Mouse (Mus musculus) forebrain, postnatal 0 days (tissue): ENCODE measurements around the gene Golt1a. TPM values are rescaled to one million over a fixed set of nuclear protein-coding genes. Genes with fewer than 3 reads are reported as not detected.

Source experiments
- ATAC-seq: fragments of 200-750 bp; cut with Nextera tagmentation; 2 replicates; pipeline ENCODE4 v1.8.0; 2017; ENCODE audit warnings: mild to moderate bottlenecking, moderate library complexity
- DNase-seq: peaks from one replicate; pipeline ENCODE4 v3.0.0-alpha.2; 2015
- H3K27ac ChIP-seq: fragments of 300-500 bp; sonication (generic); 2 replicates; pipeline ENCODE4 v1.5.1; 2014; ENCODE audit warnings: low read depth, mild to moderate bottlenecking, antibody characterized with exemption, low read length, moderate library complexity, mixed read lengths
- H3K27me3 ChIP-seq: fragments of 300-500 bp; sonication (generic); 2 replicates; pipeline ENCODE4 v1.6.1; 2014; ENCODE audit warnings: mild to moderate bottlenecking, low read length, mixed read lengths; ENCODE audit not compliant: insufficient read depth
- H3K36me3 ChIP-seq: fragments of 300-500 bp; sonication (generic); 2 replicates; pipeline ENCODE4 v1.6.1; 2014; ENCODE audit warnings: mild to moderate bottlenecking, moderate library complexity; ENCODE audit not compliant: insufficient read depth
- H3K4me1 ChIP-seq: fragments of 300-500 bp; sonication (generic); 2 replicates; pipeline ENCODE4 v1.6.1; 2014; ENCODE audit warnings: antibody characterized with exemption; ENCODE audit not compliant: insufficient read depth
- H3K4me2 ChIP-seq: fragments of 300-500 bp; sonication (generic); 2 replicates; pipeline ENCODE4 v1.6.1; 2014; ENCODE audit warnings: low read depth, mild to moderate bottlenecking, moderate library complexity
- H3K4me3 ChIP-seq: fragments of 300-500 bp; sonication (generic); 2 replicates; pipeline ENCODE4 v1.5.1; 2014; ENCODE audit warnings: low read depth, low read length, mixed read lengths
- H3K9ac ChIP-seq: fragments of 300-500 bp; sonication (generic); 2 replicates; pipeline ENCODE4 v1.6.1; 2014; ENCODE audit warnings: mild to moderate bottlenecking
- H3K9me3 ChIP-seq: fragments of 300-500 bp; sonication (generic); 2 replicates; pipeline ENCODE4 v1.6.1; 2016; ENCODE audit warnings: low read length
- CTCF ChIP-seq: sonication (generic); IDR thresholded peaks from 2 replicates; pipeline ENCODE4 v1.5.1; 2016; ENCODE audit warnings: antibody characterized with exemption, control low read depth, low read depth
- WGBS: fragments of 180-500 bp; shearing (Covaris S2); extraction: QIAGEN DNeasy Blood & Tissue Kit; methylation state at CpG from one replicate; pipeline ENCODE4 v1.1.7; 2014; 5-methylcytosine and 5-hydroxymethylcytosine counted together
- polyA plus RNA-seq: library from polyadenylated mRNA; unstranded; fragments of >200 nt; fragmentation: Nextera tagmentation; extraction: Ambion mirVana; gene quantifications from 2 replicates; pipeline ENCODE4 v1.2.1, GENCODE M21; 2015
- total RNA-seq: library from RNA; depleted of rRNA; stranded (reverse); fragments of >200 nt; gene quantifications from 2 replicates; pipeline ENCODE4 v1.2.3, GENCODE M21; 2014

The Golt1a gene
- total and polyA plus RNA-seq, 2 experiments from 2014 or later = 0.29 TPM; not detected in 1

- WGBS = 79% methylated on average over 1 of the region's 1 CpGs
- H3K4me2 ChIP-seq = no peak overlapping the region
- no peak overlapping the region for H3K27ac ChIP-seq
- H3K9ac ChIP-seq = no peak overlapping the region
- H3K4me1 ChIP-seq = peaks cover 5% of the 10 kb centered on the region
- no peaks in the 10 kb centered on the region for H3K27me3 ChIP-seq
- no peak overlapping the region for H3K4me3 ChIP-seq
- DNase-seq (peak; percentile 18), ATAC-seq (no peak)
- H3K36me3 ChIP-seq = no peaks in the 10 kb centered on the region
- H3K9me3 ChIP-seq = no peaks in the 10 kb centered on the region
- TF ChIP-seq CTCF = peak; percentile 58
These were observed 7.5 kb downstream of the Golt1a start for GRCm38 (mm10) chr1:133317149-133317548.

DNA sequence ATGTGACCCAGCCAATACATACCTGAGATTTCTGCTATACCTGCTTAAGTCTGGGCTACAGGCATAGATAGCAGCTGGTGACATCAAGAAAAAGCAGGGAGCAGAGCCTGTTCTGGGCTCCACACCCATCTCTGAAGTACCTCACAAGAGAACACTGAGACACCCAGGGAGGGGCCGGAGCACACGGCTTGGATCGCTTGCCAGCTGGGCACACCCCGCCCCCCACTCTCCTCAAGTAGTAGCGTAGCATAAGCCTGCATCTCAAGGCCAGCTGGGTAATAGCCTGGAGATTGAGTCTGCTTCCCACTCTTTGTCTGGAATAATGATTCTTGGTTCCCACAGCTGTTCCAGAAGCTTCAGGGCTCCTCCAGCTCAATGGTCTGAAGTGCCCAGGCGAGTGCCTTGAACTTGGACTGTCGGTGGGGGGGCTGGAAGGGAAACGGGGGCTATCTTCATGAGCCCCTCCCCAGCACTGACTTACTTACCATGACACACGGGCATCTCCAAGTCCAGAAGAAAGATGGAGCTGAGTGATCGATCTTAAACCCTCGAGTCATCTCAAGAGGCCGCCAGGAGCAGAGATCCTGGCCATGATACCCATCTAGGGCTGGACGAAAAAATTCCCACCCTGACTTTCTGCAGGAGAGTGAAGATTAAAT is 11.8 kb downstream of the Golt1a start, which contains the start of gene Kiss1:
Gene Kiss1, plus strand, starts transcription at position 609 of the 659 bp plus-strand sequence.
- Histone ChIP-seq H3K4me1 (no peaks in the 10 kb centered on the region), H3K4me2 (no peak within 1 kb of the TSS), H3K9me3 (no peaks in the 10 kb centered on the region), H3K9ac (no peak within 1 kb of the TSS), H3K4me3 (no peak within 1 kb of the TSS), H3K27me3 (no peaks in the 10 kb centered on the region), H3K36me3 (no peaks in the 10 kb centered on the region), H3K27ac (no peak within 1 kb of the TSS)
- WGBS = 73% methylated on average over 13 of the region's 13 CpGs
- DNase-seq = peak; percentile 27
- no peak for TF ChIP-seq CTCF
- ATAC-seq = peak; percentile 32

DNA sequence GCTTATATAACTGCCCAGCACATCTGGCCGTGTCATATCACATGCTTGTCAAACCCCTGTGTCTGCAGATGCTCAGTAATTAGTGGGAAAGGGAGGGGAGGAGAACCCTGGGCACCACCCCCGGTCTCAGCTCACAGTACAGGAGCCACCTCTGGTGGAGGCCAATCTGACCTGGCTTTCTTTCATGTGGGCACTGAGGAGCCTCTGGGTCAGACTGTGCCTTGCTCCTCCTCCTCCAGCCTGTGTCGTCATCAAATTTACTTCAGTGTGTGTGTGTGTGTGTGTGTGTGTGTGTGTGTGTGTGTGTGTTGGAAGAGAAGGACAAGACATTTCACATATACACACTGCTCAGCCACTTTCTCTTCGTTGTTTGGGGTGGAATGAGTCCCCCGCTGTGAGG is 13.7 kb downstream of the Golt1a start:
- no peak for TF ChIP-seq CTCF
- no peak overlapping the region for H3K4me3 ChIP-seq
- no peaks in the 10 kb centered on the region for H3K9me3 ChIP-seq
- no peaks in the 10 kb centered on the region for H3K27me3 ChIP-seq
- 39% methylated on average over 5 of the region's 5 CpGs for WGBS
- ATAC-seq = no peak
- no peak overlapping the region for H3K27ac ChIP-seq
- H3K4me1 ChIP-seq = no peaks in the 10 kb centered on the region
- DNase-seq = no peak
- H3K36me3 ChIP-seq = no peaks in the 10 kb centered on the region
- H3K4me2 ChIP-seq = no peak overlapping the region
- H3K9ac ChIP-seq = no peak overlapping the region

DNA sequence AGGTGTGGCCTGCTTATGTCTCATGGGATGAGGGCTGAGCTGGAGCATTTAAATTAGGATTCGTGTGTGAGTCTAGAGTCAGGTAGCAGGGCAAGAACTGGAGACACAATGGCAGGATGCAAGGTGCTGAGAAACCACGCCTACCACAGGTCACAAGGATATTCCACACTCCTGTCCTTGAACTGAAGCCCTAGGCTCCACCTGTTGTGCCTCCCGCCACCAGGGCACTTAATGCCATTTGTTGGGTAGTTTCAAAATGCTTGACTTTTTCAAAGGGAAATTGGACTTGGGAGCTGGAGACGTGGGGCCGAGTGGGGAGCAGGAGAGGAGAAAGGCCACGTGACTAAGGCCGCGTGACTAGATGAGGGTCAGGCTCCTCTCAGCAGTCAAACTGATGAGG is 16.4 kb downstream of the Golt1a start:
- WGBS = 92% methylated on average over 8 of the region's 8 CpGs

DNA sequence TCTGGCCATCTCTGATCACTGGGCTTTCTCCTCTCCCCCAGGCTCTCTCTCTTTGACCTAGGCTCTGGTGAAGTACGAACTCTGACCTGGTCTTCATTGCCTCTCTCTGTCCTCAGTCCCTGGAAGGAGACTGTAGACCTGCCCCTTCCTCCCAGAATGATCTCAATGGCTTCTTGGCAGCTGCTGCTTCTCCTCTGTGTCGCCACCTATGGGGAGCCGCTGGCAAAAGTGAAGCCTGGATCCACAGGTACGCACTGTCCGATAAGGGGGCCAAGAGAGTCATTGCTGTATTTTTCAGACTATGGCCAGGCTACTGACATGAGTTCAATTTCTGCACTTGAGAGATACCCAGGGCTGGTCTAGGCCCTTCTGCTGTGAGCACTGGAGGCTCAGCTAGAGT is 17.5 kb downstream of the Golt1a start:
- H3K4me2 ChIP-seq = no peak overlapping the region
- no peak overlapping the region for H3K9ac ChIP-seq
- H3K9me3 ChIP-seq = no peaks in the 10 kb centered on the region
- H3K36me3 ChIP-seq = no peaks in the 10 kb centered on the region
- TF ChIP-seq CTCF = no peak
- DNase-seq (no peak), ATAC-seq (no peak)
- H3K4me3 ChIP-seq = no peak overlapping the region
- H3K27ac ChIP-seq = no peak overlapping the region
- H3K4me1 ChIP-seq = peaks cover 17% of the 10 kb centered on the region; the same call in 1 of the 2 replicates
- no peaks in the 10 kb centered on the region for H3K27me3 ChIP-seq
- 69% methylated on average over 5 of the region's 5 CpGs for WGBS

More for the DNA sequence above, 16.4 kb downstream of the Golt1a start:
- DNase-seq (no peak), ATAC-seq (no peak)
- no peak overlapping the region for H3K4me2 ChIP-seq
- H3K4me1 ChIP-seq = peaks cover 8% of the 10 kb centered on the region; the same call in 1 of the 2 replicates
- no peak overlapping the region for H3K4me3 ChIP-seq
- H3K36me3 ChIP-seq = no peaks in the 10 kb centered on the region
- no peaks in the 10 kb centered on the region for H3K9me3 ChIP-seq
- no peak overlapping the region for H3K9ac ChIP-seq
- TF ChIP-seq CTCF = no peak
- H3K27ac ChIP-seq = no peak overlapping the region
- H3K27me3 ChIP-seq = no peaks in the 10 kb centered on the region

- 26% methylated on average over 6 of the region's 6 CpGs for WGBS
- no peak overlapping the region for H3K9ac ChIP-seq
- no peaks in the 10 kb centered on the region for H3K9me3 ChIP-seq
- H3K27ac ChIP-seq = no peak overlapping the region
- no peaks in the 10 kb centered on the region for H3K27me3 ChIP-seq
- H3K4me1 ChIP-seq = peaks cover 17% of the 10 kb centered on the region; the same call in 1 of the 2 replicates
- TF ChIP-seq CTCF = no peak
- H3K4me2 ChIP-seq = no peak overlapping the region
- ATAC-seq = peak; percentile 23; the same call in 1 of the 2 replicates
- no peaks in the 10 kb centered on the region for H3K36me3 ChIP-seq
- no peak overlapping the region for H3K4me3 ChIP-seq
- no peak for DNase-seq
These were observed 18.7 kb downstream of the Golt1a start for GRCm38 (mm10) chr1:133328299-133328795.

- Histone ChIP-seq H3K4me2 (peak overlapping the region; percentile 47), H3K36me3 (no peaks in the 10 kb centered on the region), H3K27ac (no peak overlapping the region), H3K9ac (peak overlapping the region; percentile 29; the same call in 1 of the 2 replicates), H3K4me1 (peaks cover 17% of the 10 kb centered on the region; the same call in 1 of the 2 replicates), H3K4me3 (peak overlapping the region; percentile 20), H3K27me3 (no peaks in the 10 kb centered on the region), H3K9me3 (no peaks in the 10 kb centered on the region)
- no peak for DNase-seq
- 8% methylated on average over 34 of the region's 34 CpGs for WGBS
- ATAC-seq = peak; percentile 38; the same call in 1 of the 2 replicates
- TF ChIP-seq CTCF = no peak
These were observed 19.5 kb downstream of the Golt1a start for GRCm38 (mm10) chr1:133328896-133329637.
